Mouse (Mus musculus): Measurements from ENCODE around the gene Olfr855.
A peak's percentile ranks its signal among the peaks of the same experiment; 100 is the strongest.

Gene Olfr855

DNA sequence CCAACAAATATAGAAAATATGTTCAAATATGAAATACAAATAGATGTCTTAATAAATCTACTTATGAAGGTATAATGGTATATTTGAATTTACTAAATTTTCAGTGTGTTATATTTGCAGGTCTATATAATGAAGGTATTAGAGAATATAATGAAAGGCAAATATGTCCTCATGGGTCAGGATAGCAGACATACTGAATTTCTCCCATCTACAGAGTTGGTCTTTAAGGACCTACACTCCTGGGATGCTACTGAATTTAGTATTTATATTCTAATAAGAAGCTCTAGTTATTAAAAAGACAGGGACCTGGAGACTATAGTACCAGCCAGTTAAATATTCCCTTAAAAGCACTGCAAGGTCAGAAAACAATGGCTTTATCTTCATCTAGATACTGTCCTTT, at the start of gene Olfr855:
TSS of gene Olfr855 (plus strand) at position 301 of the 400 bp plus-strand sequence.
- no peak for DNase-seq (ENCODE audit: low spot score in 2 of 2)

DNA sequence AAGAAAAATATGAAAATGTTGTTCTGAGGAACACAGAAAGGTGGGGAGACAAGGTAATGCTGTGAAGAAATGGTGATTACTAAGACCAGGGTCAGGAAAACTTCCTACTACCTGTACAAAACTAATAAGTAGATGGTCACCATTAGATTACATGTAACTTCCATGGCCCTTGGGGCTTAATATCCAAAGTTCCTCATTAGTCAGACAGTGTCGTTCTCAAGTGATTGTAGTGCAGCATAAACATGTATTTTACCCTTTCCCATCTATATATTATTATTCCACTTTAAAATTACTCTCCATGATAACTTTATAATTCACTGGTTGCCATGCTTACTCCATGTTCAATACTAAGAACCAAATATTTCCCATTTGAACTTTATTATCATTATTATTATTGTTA, 41.4 kb upstream of the Olfr855 start, which contains the start of gene Olfr853:
TSS of gene Olfr853 (minus strand) at position 101 of the 400 bp plus-strand sequence.
- DNase-seq (ENCODE audit: low spot score in 2 of 2), result no peak

DNA sequence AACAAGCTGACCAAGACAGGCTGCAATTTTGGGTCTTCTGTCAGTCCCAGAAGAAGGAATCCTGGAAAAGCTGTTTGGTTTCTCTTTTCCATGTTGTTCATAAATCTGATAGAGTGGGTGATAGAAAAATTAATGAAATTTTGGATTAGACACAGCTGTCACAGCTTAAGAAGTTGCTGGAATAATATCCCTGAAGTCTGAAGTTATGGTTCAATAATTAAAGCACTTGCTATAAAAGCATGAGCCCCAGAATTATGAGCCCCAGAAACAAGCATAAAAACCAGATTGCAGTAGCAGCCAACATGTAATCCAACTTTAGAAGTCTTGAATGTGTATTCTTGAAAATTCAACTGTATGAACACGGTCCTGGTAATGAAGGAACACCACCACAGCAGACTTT, 15.1 kb upstream of the Olfr855 start, which contains the start of gene Olfr854:
TSS of gene Olfr854 (minus strand) at position 101 of the 400 bp plus-strand sequence.
- DNase-seq (ENCODE audit: low spot score in 2 of 2), result no peak

DNA sequence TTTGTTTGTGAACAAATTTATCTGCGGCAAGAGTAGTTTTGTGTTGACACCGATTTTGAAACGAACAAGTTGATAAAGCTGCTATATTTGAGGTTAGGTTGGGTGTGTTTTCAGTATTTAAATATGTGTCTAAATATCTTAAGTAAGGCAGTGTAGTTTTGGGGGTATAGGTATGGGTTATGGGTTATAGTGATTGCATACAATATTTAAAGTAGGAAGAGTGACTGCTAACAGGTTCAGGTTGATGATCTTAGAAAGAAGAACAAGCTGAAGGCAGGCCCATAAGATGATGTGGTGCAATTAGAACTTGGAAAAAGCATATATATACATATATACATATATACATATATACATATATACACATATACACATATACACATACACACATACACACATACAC, 38.9 kb downstream of the Olfr855 start:
- DNase-seq (ENCODE audit: low spot score in 2 of 2), result no peak

DNA sequence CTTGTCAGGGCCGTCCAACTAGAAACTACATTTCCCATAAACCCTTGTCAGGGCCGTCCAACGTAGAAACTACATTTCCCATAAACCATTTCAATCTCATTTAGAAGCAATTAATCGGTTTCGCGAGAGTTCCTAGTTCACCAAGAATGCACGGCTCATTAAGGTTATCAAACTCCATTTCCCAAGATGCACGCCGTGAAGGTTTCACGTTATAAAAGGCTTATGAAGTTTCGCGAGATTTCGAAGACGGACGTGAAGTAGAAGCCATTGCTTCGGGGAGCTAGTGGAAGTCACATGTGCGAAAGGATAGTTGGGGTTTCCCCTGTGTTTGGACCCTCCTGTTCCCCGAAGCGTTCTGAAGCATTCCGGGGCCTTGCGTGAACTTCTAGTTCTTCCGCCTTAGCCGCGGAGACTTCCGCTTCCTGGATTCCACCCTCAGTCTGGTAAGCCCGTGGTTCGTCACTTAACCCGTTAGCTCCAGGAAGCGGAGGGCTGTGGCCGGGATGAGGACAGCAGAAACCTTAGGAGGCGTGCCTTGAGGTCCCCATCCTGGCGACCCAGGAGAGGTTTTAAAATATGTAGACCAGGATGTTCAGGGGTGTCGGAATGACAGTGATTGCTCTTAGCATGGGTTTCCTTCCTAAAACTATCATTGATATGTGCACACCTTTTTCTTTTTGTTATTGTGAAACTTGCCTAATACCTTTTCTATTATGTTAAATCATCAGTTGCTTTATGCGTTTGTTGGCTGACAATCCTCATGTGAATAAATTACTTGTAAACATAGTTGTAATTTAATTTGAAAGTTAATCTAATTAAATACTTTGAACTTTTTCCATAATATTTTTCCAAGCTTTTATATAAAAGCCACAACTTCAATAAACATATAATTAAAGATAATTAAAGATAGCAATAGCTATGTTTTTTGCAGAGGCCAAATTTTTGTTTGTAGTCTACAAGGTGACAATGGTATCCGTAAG, 39.7 kb downstream of the Olfr855 start, which contains the start of gene Zfp317:
TSS of gene Zfp317 (plus strand) at position 260 of the 980 bp plus-strand sequence.
- DNase-seq (ENCODE audit: low spot score in 2 of 2), result peak; percentile 54 to 64

DNA sequence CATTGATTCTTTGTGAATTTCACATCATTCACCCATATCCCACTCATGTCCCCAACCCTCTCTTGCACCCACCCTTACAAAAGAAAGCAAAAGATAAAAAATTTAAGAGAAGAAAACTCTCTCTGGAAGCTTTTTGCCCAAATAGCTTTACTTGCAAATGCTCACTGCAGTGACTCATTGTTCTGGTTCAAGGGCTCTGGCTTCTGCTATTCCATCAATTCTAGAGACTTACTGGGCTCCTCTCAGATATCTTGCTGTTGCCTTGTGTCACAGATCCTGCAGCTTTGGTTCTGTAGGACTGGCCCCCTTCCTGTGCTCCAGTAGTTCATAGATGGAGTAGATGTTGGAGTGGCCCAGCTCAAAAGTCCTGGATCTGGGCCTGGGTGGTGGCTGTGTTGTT, 47.2 kb downstream of the Olfr855 start:
- no peak for DNase-seq (ENCODE audit: low spot score in 2 of 2)

Measured in spleen, postnatal 14 days (tissue).